Mouse (Mus musculus) ZHBTc4 (cell line): ENCODE data around the gene Cypt1.

Experiments used
- DNase-seq: peaks from one replicate; pipeline ENCODE4 v3.0.0-alpha.2; 2011; ENCODE audit warnings: low read depth, low spot score

The Cypt1 gene

GRCm38 (mm10) chrX:16522569-16522968 lies at the start of gene Cypt1:
Cypt1 (plus strand) TSS chrX:16522869.
- DNase-seq = no peak

- no peak for DNase-seq
Measured at GRCm38 (mm10) chrX:16546806-16547205, 24.1 kb downstream of the Cypt1 start.

GRCm38 (mm10) chrX:16557061-16557460 lies 34.4 kb downstream of the Cypt1 start:
- DNase-seq = no peak

GRCm38 (mm10) chrX:16558501-16558900 lies 35.8 kb downstream of the Cypt1 start:
- no peak for DNase-seq
